Mouse (Mus musculus) megakaryocyte-erythroid progenitor cell, adult 5-6 weeks (primary cell): Measurements from ENCODE around the gene Fxyd3. TPM values are rescaled to one million over a fixed set of nuclear protein-coding genes. Genes with fewer than 3 reads are reported as not detected.

ENCODE experiments used
- ATAC-seq: replicated peaks from 2 replicates; pipeline ENCODE4 v1.8.0; 2016; ENCODE audit warnings: mild to moderate bottlenecking, inconsistent platforms; ENCODE audit not compliant: severe bottlenecking, poor library complexity, low FRiP score, low TSS enrichment
- total RNA-seq, 2 experiments: library from RNA; stranded (forward) in 1 of 2; stranded (reverse) in 1 of 2; fragments of 200-1000, 215-1000 nt in 1 of 2; fragments of >200 nt in 1 of 2; fragmentation: Nextera tagmentation in 1 of 2; gene quantifications; 2 replicates each; pipeline ENCODE4 v1.2.3; 2014 to 2017

The Fxyd3 gene
- total RNA-seq, 2 experiments from 2014 or later, result not detected

- no peak for ATAC-seq
Measured at GRCm38 (mm10) chr7:31030717-31031116, 45.8 kb downstream of the Fxyd3 start.

DNA sequence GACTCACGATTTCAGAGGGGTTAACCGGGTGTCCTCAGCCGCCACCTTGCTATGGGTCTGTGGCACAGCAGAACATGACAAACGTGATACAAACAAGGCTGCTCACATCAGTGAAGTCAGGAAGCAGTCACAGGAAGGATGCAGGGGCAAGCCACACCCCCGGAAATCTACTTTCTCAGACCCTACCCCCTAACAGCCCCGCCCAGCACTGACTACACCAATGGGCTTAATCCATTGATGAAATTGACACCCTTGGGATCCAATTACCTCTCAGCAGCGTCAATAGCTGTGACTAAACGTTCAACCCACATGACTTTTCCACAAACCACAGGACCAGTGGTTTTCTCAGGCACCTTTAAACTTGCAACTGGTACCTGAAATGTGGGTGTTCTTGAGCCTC lies 47.9 kb downstream of the Fxyd3 start:
- no peak for ATAC-seq

Other genes starting within 250 kb of the Fxyd3 start
- gene Ffar3, start 220.5 kb downstream of the Fxyd3 start, total RNA-seq (2014; fragmentation: Nextera tagmentation), result not detected in 2 replicates
- not detected in 2 replicates for gene Ffar3, start 220.5 kb downstream of the Fxyd3 start, total RNA-seq (2017)
- 0.24 TPM in 1 of 2 replicates, not detected in the other for gene Ffar1, start 215.1 kb downstream of the Fxyd3 start, total RNA-seq (2014; fragmentation: Nextera tagmentation)
- gene Ffar1, start 215.1 kb downstream of the Fxyd3 start, total RNA-seq (2017), result not detected in 2 replicates
- gene Cd22, start 196.4 kb downstream of the Fxyd3 start, total RNA-seq (2014; fragmentation: Nextera tagmentation), result 4.0 and 8.6 TPM in 2 replicates
- 0.27 TPM in 1 of 2 replicates, not detected in the other for gene Cd22, start 196.4 kb downstream of the Fxyd3 start, total RNA-seq (2017)
- gene Mag, start 161.8 kb downstream of the Fxyd3 start, total RNA-seq (2014; fragmentation: Nextera tagmentation), result 0.83 TPM in 1 of 2 replicates, not detected in the other
- gene Mag, start 161.8 kb downstream of the Fxyd3 start, total RNA-seq (2017), result not detected in 2 replicates
- not detected in 2 replicates for gene Hamp2, start 152.0 kb downstream of the Fxyd3 start, total RNA-seq (2014; fragmentation: Nextera tagmentation)
- not detected in 2 replicates for gene Hamp2, start 152.0 kb downstream of the Fxyd3 start, total RNA-seq (2017)
- gene Hamp, start 132.7 kb downstream of the Fxyd3 start, total RNA-seq (2014; fragmentation: Nextera tagmentation), result not detected in 2 replicates
- not detected in 2 replicates for gene Hamp, start 132.7 kb downstream of the Fxyd3 start, total RNA-seq (2017)
- gene Usf2, start 119.9 kb downstream of the Fxyd3 start, total RNA-seq (2014; fragmentation: Nextera tagmentation), result 56.5 and 84.3 TPM in 2 replicates
- gene Usf2, start 119.9 kb downstream of the Fxyd3 start, total RNA-seq (2017), result 71.7 and 126 TPM in 2 replicates
- not detected in 2 replicates for gene Lsr, start 103.2 kb downstream of the Fxyd3 start, total RNA-seq (2014; fragmentation: Nextera tagmentation)
- gene Lsr, start 103.2 kb downstream of the Fxyd3 start, total RNA-seq (2017), result 0.11 and 0.99 TPM in 2 replicates
- gene Fam187b, start 102.9 kb downstream of the Fxyd3 start, total RNA-seq (2014; fragmentation: Nextera tagmentation), result not detected in 2 replicates
- not detected in 2 replicates for gene Fam187b, start 102.9 kb downstream of the Fxyd3 start, total RNA-seq (2017)
- gene Fxyd5, start 34.2 kb downstream of the Fxyd3 start, total RNA-seq (2014; fragmentation: Nextera tagmentation), result 27.6 and 29.5 TPM in 2 replicates
- gene Fxyd5, start 34.2 kb downstream of the Fxyd3 start, total RNA-seq (2017), result 41.7 and 47.6 TPM in 2 replicates
- not detected in 2 replicates for gene Fxyd7, start 25.2 kb downstream of the Fxyd3 start, total RNA-seq (2014; fragmentation: Nextera tagmentation)
- gene Fxyd7, start 25.2 kb downstream of the Fxyd3 start, total RNA-seq (2017), result not detected in 2 replicates
- not detected in 2 replicates for gene Fxyd1, start 19.5 kb downstream of the Fxyd3 start, total RNA-seq (2014; fragmentation: Nextera tagmentation)
- gene Fxyd1, start 19.5 kb downstream of the Fxyd3 start, total RNA-seq (2017), result not detected in 2 replicates
- gene Lgi4, start 17.4 kb downstream of the Fxyd3 start, total RNA-seq (2014; fragmentation: Nextera tagmentation), result not detected in 2 replicates
- not detected in 2 replicates for gene Lgi4, start 17.4 kb downstream of the Fxyd3 start, total RNA-seq (2017)
- gene Hpn, start 38.6 kb upstream of the Fxyd3 start, total RNA-seq (2014; fragmentation: Nextera tagmentation), result 103 and 201 TPM in 2 replicates
- gene Hpn, start 38.6 kb upstream of the Fxyd3 start, total RNA-seq (2017), result 28.3 and 32.3 TPM in 2 replicates
- 0.64 TPM in 1 of 2 replicates, not detected in the other for gene Scn1b, start 50.3 kb upstream of the Fxyd3 start, total RNA-seq (2014; fragmentation: Nextera tagmentation)
- 1.4 TPM in 1 of 2 replicates, not detected in the other for gene Scn1b, start 50.3 kb upstream of the Fxyd3 start, total RNA-seq (2017)
- 75.2 and 78.4 TPM in 2 replicates for gene Gramd1a, start 79.2 kb upstream of the Fxyd3 start, total RNA-seq (2014; fragmentation: Nextera tagmentation)
- gene Gramd1a, start 79.2 kb upstream of the Fxyd3 start, total RNA-seq (2017), result 19.2 and 29.6 TPM in 2 replicates
- not detected in 2 replicates for gene Scgb2b2, start 213.8 kb upstream of the Fxyd3 start, total RNA-seq (2014; fragmentation: Nextera tagmentation)
- not detected in 2 replicates for gene Scgb2b2, start 213.8 kb upstream of the Fxyd3 start, total RNA-seq (2017)
- not detected in 2 replicates for gene Scgb1b2, start 215.1 kb upstream of the Fxyd3 start, total RNA-seq (2014; fragmentation: Nextera tagmentation)
- not detected in 2 replicates for gene Scgb1b2, start 215.1 kb upstream of the Fxyd3 start, total RNA-seq (2017)